Mouse (Mus musculus) heart, embryonic 14.5 days (tissue): ENCODE measurements around the gene Myo10. TPM values are rescaled to one million over a fixed set of nuclear protein-coding genes. Genes with fewer than 3 reads are reported as not detected.
A peak's percentile ranks its signal among the peaks of the same experiment; 100 is the strongest.

Experiments
- ATAC-seq: fragments of 200-750 bp; cut with Nextera tagmentation; 2 replicates; pipeline ENCODE4 v1.8.0; 2017; ENCODE audit warnings: low read depth, moderate TSS enrichment; ENCODE audit not compliant: insufficient number of reproducible peaks, insufficient read depth, low FRiP score
- H3K27ac ChIP-seq, 2 experiments: fragments of 200-500 bp in 1 of 2; fragments of 300-500 bp in 1 of 2; sonication (generic) in 1 of 2; replicated peaks in 1 of 2; 2 replicates each; pipeline ENCODE4 v1.5.1; 2012 to 2014; ENCODE audit warnings: low read depth in 2 of 2, low read length in 2 of 2, control low read depth in 1 of 2, mild to moderate bottlenecking in 1 of 2, mixed read lengths in 1 of 2; ENCODE audit not compliant: control insufficient read depth in 1 of 2, insufficient read depth in 1 of 2
- H3K27me3 ChIP-seq: fragments of 300-500 bp; sonication (generic); 2 replicates; pipeline ENCODE4 v1.6.1; 2014; ENCODE audit warnings: mild to moderate bottlenecking, low read length, control low read depth; ENCODE audit not compliant: control insufficient read depth, insufficient read depth
- H3K36me3 ChIP-seq: fragments of 300-500 bp; sonication (generic); 2 replicates; pipeline ENCODE4 v1.6.1; 2014; ENCODE audit warnings: mild to moderate bottlenecking, control low read depth, low read length, mixed read lengths; ENCODE audit not compliant: control insufficient read depth, insufficient read depth
- H3K4me1 ChIP-seq, 2 experiments: fragments of 200-500 bp in 1 of 2; fragments of 300-500 bp in 1 of 2; sonication (generic) in 1 of 2; 2 replicates each; pipeline ENCODE4 v1.6.1; 2012 to 2014; ENCODE audit warnings: low read length in 2 of 2, control low read depth in 1 of 2, mixed read lengths in 1 of 2; ENCODE audit not compliant: control insufficient read depth in 2 of 2, insufficient read depth in 2 of 2
- H3K4me2 ChIP-seq: fragments of 300-500 bp; sonication (generic); 2 replicates; pipeline ENCODE4 v1.6.1; 2014; ENCODE audit warnings: mild to moderate bottlenecking, low read length
- H3K4me3 ChIP-seq, 2 experiments: fragments of 200-500 bp in 1 of 2; fragments of 300-500 bp in 1 of 2; sonication (generic) in 1 of 2; 2 replicates each; pipeline ENCODE4 v1.5.1; 2012 to 2014; ENCODE audit warnings: low read length in 2 of 2, mild to moderate bottlenecking in 2 of 2, control low read depth in 1 of 2, low read depth in 1 of 2, moderate library complexity in 1 of 2; ENCODE audit not compliant: control insufficient read depth in 1 of 2, insufficient read depth in 1 of 2
- H3K9ac ChIP-seq: fragments of 300-500 bp; sonication (generic); 2 replicates; pipeline ENCODE4 v1.6.1; 2014; ENCODE audit warnings: mild to moderate bottlenecking, low read length
- H3K9me3 ChIP-seq: fragments of 300-500 bp; sonication (generic); 2 replicates; pipeline ENCODE4 v1.6.1; 2016; ENCODE audit warnings: low read length, control low read depth; ENCODE audit not compliant: control insufficient read depth
- WGBS: fragments of 180-500 bp; shearing (Covaris S2); extraction: QIAGEN DNeasy Blood & Tissue Kit; methylation state at CpG from one replicate; pipeline ENCODE4 v1.1.7; 2014; 5-methylcytosine and 5-hydroxymethylcytosine counted together
- polyA plus RNA-seq: library from polyadenylated mRNA; unstranded; fragments of >200 nt; fragmentation: Nextera tagmentation; extraction: Ambion mirVana; gene quantifications from 2 replicates; pipeline ENCODE4 v1.2.1, GENCODE M21; 2014

Gene Myo10
- polyA plus RNA-seq, 1 experiment from 2014 or later, result 12.6 TPM

DNA sequence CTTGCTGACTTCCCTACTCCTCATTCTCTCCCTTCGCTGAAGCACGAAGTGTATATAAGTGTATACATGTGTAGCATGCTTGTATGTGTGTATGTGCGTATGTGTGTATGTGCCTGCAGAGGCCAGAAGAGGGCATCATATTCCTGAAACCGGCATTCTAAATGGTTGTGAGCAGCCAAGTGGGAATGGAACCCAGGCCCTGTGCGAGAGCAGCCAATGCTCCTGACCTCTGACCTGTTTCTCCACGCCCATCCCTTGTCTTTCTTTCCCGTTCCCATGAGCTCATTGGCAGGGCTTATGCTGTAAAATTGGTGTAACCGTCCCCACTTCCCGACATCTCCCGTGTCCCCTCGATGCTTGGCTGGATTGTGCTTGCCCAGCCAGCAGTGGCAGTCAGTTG lies 53.0 kb downstream of the Myo10 start:
- Histone ChIP-seq H3K36me3 (no peaks in the 10 kb centered on the region), H3K4me2 (no peak overlapping the region), H3K9me3 (no peaks in the 10 kb centered on the region), H3K27me3 (peaks cover 23% of the 10 kb centered on the region), H3K27ac (no peak overlapping the region), H3K4me3 (no peak overlapping the region), H3K4me1 (peaks cover 15 to 19% of the 10 kb centered on the region in 2 experiments), H3K9ac (no peak overlapping the region)
- WGBS, result 93% methylated on average over 11 of the region's 11 CpGs
- no peak for ATAC-seq

DNA sequence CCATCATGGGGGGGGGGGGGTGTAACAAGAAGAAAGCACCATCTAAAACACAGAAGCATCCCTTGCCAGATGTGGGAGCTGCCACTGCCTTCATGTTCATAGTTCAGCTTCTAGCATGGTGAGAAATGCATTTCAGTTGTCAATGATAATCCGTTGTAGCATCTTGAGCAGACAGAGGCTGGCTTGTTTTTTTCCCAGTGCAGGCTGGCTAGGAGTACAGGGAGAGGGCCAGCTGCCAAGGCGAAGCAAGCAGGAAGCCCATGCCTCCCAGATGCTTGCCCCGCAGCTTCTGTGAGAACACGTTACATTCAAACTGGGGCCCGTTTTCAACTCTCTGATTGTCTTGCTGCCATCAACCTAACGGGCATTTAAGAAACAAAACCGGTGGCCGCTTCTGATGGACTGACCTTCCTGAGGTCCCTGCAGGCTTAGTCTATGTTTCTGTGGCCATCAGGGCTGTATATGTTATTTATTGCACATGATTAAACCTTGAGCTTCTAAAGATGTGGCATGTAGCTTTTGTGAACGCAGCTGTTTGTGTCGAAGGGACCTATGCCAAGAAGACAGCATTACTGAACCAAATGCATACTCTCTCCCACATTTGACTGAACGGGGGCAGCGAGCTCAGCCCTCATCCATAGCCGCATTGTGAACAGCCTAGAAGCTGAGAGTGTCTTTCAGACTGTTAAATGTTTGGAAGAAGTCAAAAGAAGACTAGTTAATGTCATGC lies 53.9 kb downstream of the Myo10 start:
- Histone ChIP-seq H3K4me2 (no peak overlapping the region), H3K36me3 (no peaks in the 10 kb centered on the region), H3K4me3 (no peak overlapping the region), H3K9ac (no peak overlapping the region), H3K27me3 (peaks cover 23% of the 10 kb centered on the region), H3K9me3 (no peaks in the 10 kb centered on the region), H3K27ac (no peak overlapping the region), H3K4me1 (peaks cover 23 to 26% of the 10 kb centered on the region in 2 experiments)
- ATAC-seq, result no peak
- WGBS, result 84% methylated on average over 13 of the region's 13 CpGs

DNA sequence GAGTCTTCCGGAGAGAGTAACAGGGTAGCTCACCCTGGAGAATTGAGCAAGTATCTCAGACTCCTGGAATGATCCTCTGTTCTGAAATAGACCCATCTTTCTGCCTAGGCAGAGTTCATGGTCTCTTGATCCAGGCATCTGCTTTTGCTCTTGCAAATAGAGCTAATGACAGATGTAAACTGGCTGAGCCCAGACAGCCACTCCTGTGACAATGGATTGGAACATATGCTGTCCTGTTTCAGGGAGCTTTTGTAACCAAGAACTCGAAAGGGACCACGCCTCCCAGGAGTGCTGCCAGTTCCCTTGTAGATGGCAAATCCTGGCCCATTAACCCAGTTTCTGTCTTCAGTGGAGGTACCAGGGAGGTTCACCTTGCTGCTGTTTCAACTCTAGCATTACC lies 56.8 kb downstream of the Myo10 start:
- Histone ChIP-seq H3K9ac (no peak overlapping the region), H3K27ac (no peak overlapping the region), H3K4me3 (no peak overlapping the region), H3K4me2 (no peak overlapping the region), H3K4me1 (peaks cover 20 to 23% of the 10 kb centered on the region in 2 experiments), H3K27me3 (peaks cover 19% of the 10 kb centered on the region), H3K36me3 (no peaks in the 10 kb centered on the region), H3K9me3 (no peaks in the 10 kb centered on the region)
- ATAC-seq, result no peak
- WGBS, result 46% methylated on average over 3 of the region's 3 CpGs

DNA sequence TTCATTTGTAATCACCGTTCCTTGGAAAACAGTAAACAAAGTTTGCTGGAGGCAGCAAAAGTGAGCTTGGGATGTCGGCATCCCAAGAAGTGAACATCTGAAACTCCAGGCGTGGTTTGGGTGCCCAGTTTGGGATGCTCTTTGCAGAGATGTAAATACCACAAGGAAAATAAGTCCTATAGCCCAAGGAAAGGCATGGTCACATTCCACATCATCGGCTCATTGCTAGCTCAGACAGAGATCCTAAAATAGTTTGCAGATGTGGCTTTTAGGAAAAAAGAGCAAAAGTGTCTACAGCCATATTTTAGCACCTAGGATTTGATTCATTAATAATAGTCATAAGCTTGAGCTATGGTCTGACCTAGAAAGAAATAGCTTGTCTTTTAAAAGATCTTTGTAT lies 57.3 kb downstream of the Myo10 start:
- Histone ChIP-seq H3K27me3 (peaks cover 19% of the 10 kb centered on the region), H3K4me2 (peak overlapping the region; percentile 55; the same call in 1 of the 2 replicates), H3K36me3 (no peaks in the 10 kb centered on the region), H3K27ac (no peak overlapping the region), H3K9me3 (no peaks in the 10 kb centered on the region), H3K4me3 (no peak overlapping the region), H3K4me1 (peaks cover 20 to 23% of the 10 kb centered on the region in 2 experiments), H3K9ac (no peak overlapping the region)
- 66% methylated on average over 4 of the region's 4 CpGs for WGBS
- no peak for ATAC-seq

DNA sequence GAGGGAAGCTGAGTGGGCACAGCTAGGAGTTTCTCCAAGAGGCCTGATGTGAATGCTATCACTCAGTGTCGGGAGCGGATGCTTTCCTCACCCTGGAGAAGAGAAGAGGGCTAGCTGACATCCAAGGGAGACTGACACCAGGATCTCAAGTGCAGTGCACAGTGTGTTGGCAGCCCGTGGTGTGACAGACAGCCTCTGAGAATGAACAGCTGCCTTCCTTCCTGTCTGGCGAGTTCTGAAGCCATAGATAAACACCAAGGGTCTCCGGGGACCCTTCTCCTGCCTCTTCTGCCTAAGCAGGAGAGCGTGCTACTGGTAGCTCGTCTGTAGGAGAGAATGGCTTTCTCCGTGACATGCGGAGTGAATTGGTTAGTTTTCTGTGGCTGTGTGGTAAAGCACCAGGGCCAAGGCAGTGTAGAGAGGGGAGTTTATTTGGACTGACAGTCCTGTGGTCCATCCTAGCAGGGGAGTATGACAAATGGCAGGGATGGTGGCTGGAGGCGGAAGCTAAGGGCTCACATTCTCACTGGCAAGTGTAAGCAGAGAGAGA lies 58.0 kb downstream of the Myo10 start:
- 12% methylated on average over 10 of the region's 10 CpGs for WGBS
- H3K4me2 ChIP-seq, result peak overlapping the region; percentile 55

DNA sequence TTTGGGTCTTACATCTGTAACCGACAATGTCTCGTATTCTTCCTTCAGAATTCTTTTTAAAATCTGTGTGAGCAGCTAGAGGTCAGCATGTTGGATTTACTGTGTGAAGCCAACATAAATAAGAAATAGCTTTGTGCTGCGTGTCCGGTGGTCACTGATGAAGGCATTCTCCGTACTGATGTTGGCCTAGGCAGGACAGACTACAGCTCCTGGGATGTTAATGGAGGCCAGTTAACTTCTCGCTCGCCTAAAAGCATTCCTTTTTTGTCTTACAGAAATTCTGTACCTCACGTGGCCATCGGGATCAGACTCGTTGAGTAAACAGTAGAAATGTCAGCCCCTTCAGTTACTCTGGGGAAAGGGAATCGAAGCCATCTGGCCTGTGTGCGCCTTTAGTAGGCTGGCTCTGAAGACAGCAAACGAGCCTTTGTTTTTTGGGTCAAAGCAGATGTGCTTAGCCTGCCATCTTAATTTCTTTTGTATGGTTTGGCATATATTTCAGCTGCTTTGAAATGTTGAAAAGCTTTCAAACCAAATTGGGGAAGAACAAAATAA lies 60.7 kb downstream of the Myo10 start:
- Histone ChIP-seq H3K9me3 (no peaks in the 10 kb centered on the region), H3K36me3 (no peaks in the 10 kb centered on the region), H3K9ac (no peak overlapping the region), H3K4me2 (no peak overlapping the region), H3K4me3 (no peak overlapping the region), H3K27ac (no peak overlapping the region), H3K27me3 (peaks cover 8% of the 10 kb centered on the region; the same call in 1 of the 2 replicates), H3K4me1 (peaks cover 20 to 23% of the 10 kb centered on the region in 2 experiments)
- no peak for ATAC-seq
- whole genome bisulfite sequencing, result 68% methylated on average over 13 of the region's 13 CpGs

More for the DNA sequence above, 58.0 kb downstream of the Myo10 start:
- ATAC-seq, result peak; percentile 76
- 0 out of 2 replicates have a peak overlapping the region, but pooled peaks have one; percentile 11 for H3K9ac ChIP-seq
- no peaks in the 10 kb centered on the region for H3K36me3 ChIP-seq
- peaks cover 19% of the 10 kb centered on the region for H3K27me3 ChIP-seq
- H3K4me1 ChIP-seq, result peaks cover 20 to 23% of the 10 kb centered on the region in 2 experiments
- H3K4me3 ChIP-seq, result peak overlapping the region in 1 of 2 experiments; percentile 4; a peak in 1 of 4 replicates
- H3K27ac ChIP-seq, result peak overlapping the region; percentile 44 to 47; a peak in 2 of 4 replicates
- no peaks in the 10 kb centered on the region for H3K9me3 ChIP-seq

DNA sequence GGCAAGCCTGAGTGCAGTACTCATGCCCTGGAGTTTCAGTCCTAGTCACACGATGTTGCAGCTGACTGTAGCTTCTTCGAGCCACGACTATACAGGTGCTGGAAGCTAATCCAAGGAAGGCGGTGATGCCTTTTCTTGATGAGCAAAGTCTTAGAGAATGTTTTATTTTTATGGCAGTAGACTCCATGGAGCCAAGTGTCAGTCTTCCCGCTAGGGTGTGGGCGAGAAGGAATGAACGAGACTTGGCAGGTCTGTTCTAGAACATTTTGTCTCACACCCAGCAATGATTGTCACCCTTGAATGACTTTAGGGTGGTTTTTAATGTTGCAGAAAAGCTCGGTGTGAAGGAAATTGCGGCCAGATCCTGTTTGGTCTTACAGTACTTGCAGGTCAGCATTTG lies 62.9 kb downstream of the Myo10 start:
- H3K4me1 ChIP-seq, result peaks cover 9% of the 10 kb centered on the region in 2 experiments
- no peak overlapping the region for H3K4me3 ChIP-seq
- no peaks in the 10 kb centered on the region for H3K36me3 ChIP-seq
- H3K9ac ChIP-seq, result no peak overlapping the region
- no peak for ATAC-seq
- H3K9me3 ChIP-seq, result no peaks in the 10 kb centered on the region
- 83% methylated on average over 9 of the region's 9 CpGs for WGBS
- no peak overlapping the region for H3K27ac ChIP-seq
- no peaks in the 10 kb centered on the region for H3K27me3 ChIP-seq
- H3K4me2 ChIP-seq, result no peak overlapping the region
